Mouse (Mus musculus): Measurements from ENCODE around the gene Tcp11l2. TPM values are rescaled to one million over a fixed set of nuclear protein-coding genes. Genes with fewer than 3 reads are reported as not detected.

Tcp11l2 gene
- polyA plus RNA-seq, 1 experiment from 2014 or later, result 7.1 TPM

- peak overlapping the region; percentile 64 for H3K27ac ChIP-seq
- 15% methylated on average over 5 of the region's 5 CpGs for WGBS (ENCODE audit: missing documents)
- H3K79me2 ChIP-seq (ENCODE audit: inconsistent target), result peaks cover 12% of the 10 kb centered on the region; the same call in 1 of the 2 replicates
- H3K36me3 ChIP-seq (ENCODE audit: inconsistent target), result no peaks in the 10 kb centered on the region
- H3K4me3 ChIP-seq (ENCODE audit: inconsistent target), result no peak overlapping the region
Measured at GRCm38 (mm10) chr10:84573671-84574420, 2.6 kb upstream of the Tcp11l2 start.

- 0% methylated on average over 14 of the region's 14 CpGs for WGBS (ENCODE audit: missing documents)
- peaks cover 13% of the 10 kb centered on the region; the same call in 1 of the 2 replicates for H3K79me2 ChIP-seq (ENCODE audit: inconsistent target)
- peak overlapping the region; percentile 94 for H3K27ac ChIP-seq
- no peaks in the 10 kb centered on the region for H3K36me3 ChIP-seq (ENCODE audit: inconsistent target)
- peak overlapping the region; percentile 70 for H3K4me3 ChIP-seq (ENCODE audit: inconsistent target)
Measured at GRCm38 (mm10) chr10:84576029-84576394, 414 bp upstream of the Tcp11l2 start.

GRCm38 (mm10) chr10:84577071-84577727 is 773 bp downstream of the Tcp11l2 start:
- Histone ChIP-seq H3K4me3 (ENCODE audit: inconsistent target) (peak overlapping the region; percentile 70), H3K36me3 (ENCODE audit: inconsistent target) (no peaks in the 10 kb centered on the region), H3K79me2 (ENCODE audit: inconsistent target) (peaks cover 13% of the 10 kb centered on the region; the same call in 1 of the 2 replicates), H3K27ac (peak overlapping the region; percentile 94)
- under 1% methylated on average over 38 of the region's 38 CpGs for WGBS (ENCODE audit: missing documents)

- Histone ChIP-seq H3K36me3 (ENCODE audit: inconsistent target) (no peaks in the 10 kb centered on the region), H3K27ac (no peak overlapping the region), H3K4me3 (ENCODE audit: inconsistent target) (no peak overlapping the region), H3K79me2 (ENCODE audit: inconsistent target) (peaks cover 13% of the 10 kb centered on the region; the same call in 1 of the 2 replicates)
- WGBS (ENCODE audit: missing documents), result 91% methylated on average over 10 of the region's 10 CpGs
Measured at GRCm38 (mm10) chr10:84578738-84579137, 2.3 kb downstream of the Tcp11l2 start.

- 97% methylated on average over 2 of the region's 2 CpGs for WGBS (ENCODE audit: missing documents)
- no peak overlapping the region for H3K27ac ChIP-seq
- H3K79me2 ChIP-seq (ENCODE audit: inconsistent target), result peaks cover 13% of the 10 kb centered on the region; the same call in 1 of the 2 replicates
- no peak overlapping the region for H3K4me3 ChIP-seq (ENCODE audit: inconsistent target)
- H3K36me3 ChIP-seq (ENCODE audit: inconsistent target), result no peaks in the 10 kb centered on the region
Measured at GRCm38 (mm10) chr10:84579527-84579926, 3.1 kb downstream of the Tcp11l2 start.

GRCm38 (mm10) chr10:84581191-84581590 is 4.8 kb downstream of the Tcp11l2 start:
- Histone ChIP-seq H3K4me3 (ENCODE audit: inconsistent target) (no peak overlapping the region), H3K27ac (no peak overlapping the region), H3K79me2 (ENCODE audit: inconsistent target) (peaks cover 13% of the 10 kb centered on the region; the same call in 1 of the 2 replicates), H3K36me3 (ENCODE audit: inconsistent target) (no peaks in the 10 kb centered on the region)
- 87% methylated on average over 8 of the region's 8 CpGs for WGBS (ENCODE audit: missing documents)

- no peak overlapping the region for H3K4me3 ChIP-seq (ENCODE audit: inconsistent target)
- H3K27ac ChIP-seq, result no peak overlapping the region
- H3K79me2 ChIP-seq (ENCODE audit: inconsistent target), result peaks cover 13% of the 10 kb centered on the region; the same call in 1 of the 2 replicates
- 98% methylated on average over 5 of the region's 7 CpGs for WGBS (ENCODE audit: missing documents)
- no peaks in the 10 kb centered on the region for H3K36me3 ChIP-seq (ENCODE audit: inconsistent target)
Measured at GRCm38 (mm10) chr10:84582236-84582635, 5.8 kb downstream of the Tcp11l2 start.

- Histone ChIP-seq H3K79me2 (ENCODE audit: inconsistent target) (no peaks in the 10 kb centered on the region; the same call in 1 of the 2 replicates), H3K4me3 (ENCODE audit: inconsistent target) (no peak overlapping the region), H3K36me3 (ENCODE audit: inconsistent target) (no peaks in the 10 kb centered on the region), H3K27ac (no peak overlapping the region)
- WGBS (ENCODE audit: missing documents), result 70% methylated on average over 11 of the region's 11 CpGs
Measured at GRCm38 (mm10) chr10:84584451-84585293, 8.2 kb downstream of the Tcp11l2 start.

- H3K36me3 ChIP-seq (ENCODE audit: inconsistent target), result 0 out of 2 replicates have a peak, but pooled peaks cover 3% of the 10 kb centered on the region
- no peak overlapping the region for H3K27ac ChIP-seq
- H3K4me3 ChIP-seq (ENCODE audit: inconsistent target), result no peak overlapping the region
- H3K79me2 ChIP-seq (ENCODE audit: inconsistent target), result no peaks in the 10 kb centered on the region
- WGBS (ENCODE audit: missing documents), result 49% methylated on average over 2 of the region's 2 CpGs
Measured at GRCm38 (mm10) chr10:84585294-84585650, 8.8 kb downstream of the Tcp11l2 start.

- H3K79me2 ChIP-seq (ENCODE audit: inconsistent target), result no peaks in the 10 kb centered on the region
- WGBS (ENCODE audit: missing documents), result 91% methylated on average over 14 of the region's 14 CpGs
- H3K36me3 ChIP-seq (ENCODE audit: inconsistent target), result peaks cover 19% of the 10 kb centered on the region; the same call in 1 of the 2 replicates
- H3K4me3 ChIP-seq (ENCODE audit: inconsistent target), result no peak overlapping the region
- H3K27ac ChIP-seq, result no peak overlapping the region
Measured at GRCm38 (mm10) chr10:84590956-84591355, 14.5 kb downstream of the Tcp11l2 start.

- Histone ChIP-seq H3K4me3 (ENCODE audit: inconsistent target) (no peak overlapping the region), H3K79me2 (ENCODE audit: inconsistent target) (no peaks in the 10 kb centered on the region), H3K27ac (no peak overlapping the region), H3K36me3 (ENCODE audit: inconsistent target) (peaks cover 19% of the 10 kb centered on the region; the same call in 1 of the 2 replicates)
- 90% methylated on average over 2 of the region's 2 CpGs for whole genome bisulfite sequencing (ENCODE audit: missing documents)
Measured at GRCm38 (mm10) chr10:84591640-84592148, 15.3 kb downstream of the Tcp11l2 start.

- Histone ChIP-seq H3K27ac (no peak overlapping the region), H3K79me2 (ENCODE audit: inconsistent target) (no peaks in the 10 kb centered on the region), H3K36me3 (ENCODE audit: inconsistent target) (peaks cover 19% of the 10 kb centered on the region; the same call in 1 of the 2 replicates), H3K4me3 (ENCODE audit: inconsistent target) (no peak overlapping the region)
- 91% methylated on average over 3 of the region's 3 CpGs for WGBS (ENCODE audit: missing documents)
Measured at GRCm38 (mm10) chr10:84592745-84593144, 16.3 kb downstream of the Tcp11l2 start.

- WGBS (ENCODE audit: missing documents), result 64% methylated on average over 3 of the region's 3 CpGs
- Histone ChIP-seq H3K4me3 (ENCODE audit: inconsistent target) (no peak overlapping the region), H3K27ac (peak overlapping the region; percentile 17), H3K36me3 (ENCODE audit: inconsistent target) (peaks cover 5% of the 10 kb centered on the region; the same call in 1 of the 2 replicates), H3K79me2 (ENCODE audit: inconsistent target) (no peaks in the 10 kb centered on the region)
Measured at GRCm38 (mm10) chr10:84597127-84597785, 20.8 kb downstream of the Tcp11l2 start.

GRCm38 (mm10) chr10:84598172-84598571 is 21.7 kb downstream of the Tcp11l2 start:
- no peak overlapping the region for H3K4me3 ChIP-seq (ENCODE audit: inconsistent target)
- peaks cover 5% of the 10 kb centered on the region; the same call in 1 of the 2 replicates for H3K36me3 ChIP-seq (ENCODE audit: inconsistent target)
- H3K79me2 ChIP-seq (ENCODE audit: inconsistent target), result no peaks in the 10 kb centered on the region
- WGBS (ENCODE audit: missing documents), result 86% methylated on average over 1 of the region's 1 CpGs
- peak overlapping the region; percentile 17 for H3K27ac ChIP-seq
